Mouse (Mus musculus): ENCODE measurements at regions not wholly inside any gene's neighbourhood (a gene's known extent, or its start where the extent isn't known, plus 50 kb on each side); places are given as distances from the start of the nearest gene placed in this dataset.

- peak; percentile 99 for ATAC-seq (ENCODE audit: low TSS enrichment)
Observed at GRCm38 (mm10) chr5:70252061-70252620, 590.3 kb downstream of the Gabrg1 start.

All from frontal cortex, adult (tissue).